Mouse (Mus musculus) cerebellum, postnatal 10 days (tissue): ENCODE measurements at regions not wholly inside any gene's neighbourhood (a gene's known extent, or its start where the extent isn't known, plus 50 kb on each side); places are given as distances from the start of the nearest gene placed in this dataset.
"Not testable (repeated sequence)": the region's sequence is repeated elsewhere in the genome, so short reads cannot be mapped to it uniquely, and the experiment has no call there.

Source experiments
- DNase-seq, 2 experiments: peaks; one replicate each; pipeline ENCODE4 v3.0.0; 2021; ENCODE audit warnings: mixed read lengths in 2 of 2

DNA sequence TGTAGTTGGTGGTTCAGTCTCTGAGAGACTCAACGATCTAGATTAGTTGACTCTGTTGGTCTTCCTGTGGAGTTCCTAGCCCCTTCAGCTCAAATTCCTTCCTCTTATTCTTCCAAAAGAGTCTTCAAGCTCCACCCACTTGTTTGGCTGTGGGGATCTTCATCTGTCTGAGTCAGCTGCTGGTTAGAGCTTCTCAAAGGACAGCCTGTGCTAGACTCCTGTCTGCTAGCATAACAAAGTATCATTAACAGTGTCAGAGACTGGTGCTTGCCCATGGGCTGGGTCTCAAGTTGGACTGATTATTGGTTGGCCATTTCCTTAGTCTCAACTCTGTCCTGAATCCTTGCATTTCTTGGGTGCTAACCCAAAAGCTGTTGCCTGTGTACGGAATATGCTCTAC is 429.7 kb upstream of the Dab2 start:
- no peak for DNase-seq

DNA sequence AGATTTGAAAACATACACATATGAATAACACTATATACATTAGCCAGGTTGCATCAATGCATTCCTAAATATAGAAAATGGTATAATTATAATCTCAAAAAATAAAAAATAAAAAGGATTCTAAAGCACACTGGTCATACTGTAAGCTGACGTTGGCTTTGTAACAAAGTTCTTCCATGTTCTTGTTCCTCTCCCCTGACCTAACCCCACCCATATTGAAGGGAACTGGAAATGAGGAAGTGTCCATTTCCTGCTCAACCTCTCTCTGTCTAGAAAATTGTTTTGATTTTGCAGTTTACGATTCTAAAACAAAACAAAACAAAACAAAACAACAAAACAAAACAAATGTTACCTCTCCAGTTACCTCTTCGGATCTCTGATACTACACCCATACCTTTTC is 427.5 kb upstream of the Dab2 start:
- DNase-seq = no peak

DNA sequence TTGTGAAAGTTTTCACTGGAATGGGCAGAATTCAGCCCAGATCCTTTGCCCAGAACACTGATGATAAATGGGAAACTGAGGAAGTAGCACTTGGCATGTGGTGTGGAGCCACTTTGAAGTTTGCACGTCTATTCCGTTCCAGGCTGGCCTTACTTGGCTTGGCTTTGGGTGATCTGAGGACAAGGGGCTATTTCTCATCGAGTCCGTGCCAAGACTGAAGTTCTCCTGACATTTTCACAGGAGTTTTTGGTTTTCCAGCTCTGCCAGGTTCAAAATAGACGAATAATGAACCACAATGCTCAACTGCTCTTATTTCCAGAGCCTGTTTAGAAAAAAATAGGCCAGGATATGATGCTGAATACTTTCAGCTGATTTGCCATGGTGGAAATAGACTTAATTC is 421.8 kb upstream of the Dab2 start:
- DNase-seq = no peak

DNA sequence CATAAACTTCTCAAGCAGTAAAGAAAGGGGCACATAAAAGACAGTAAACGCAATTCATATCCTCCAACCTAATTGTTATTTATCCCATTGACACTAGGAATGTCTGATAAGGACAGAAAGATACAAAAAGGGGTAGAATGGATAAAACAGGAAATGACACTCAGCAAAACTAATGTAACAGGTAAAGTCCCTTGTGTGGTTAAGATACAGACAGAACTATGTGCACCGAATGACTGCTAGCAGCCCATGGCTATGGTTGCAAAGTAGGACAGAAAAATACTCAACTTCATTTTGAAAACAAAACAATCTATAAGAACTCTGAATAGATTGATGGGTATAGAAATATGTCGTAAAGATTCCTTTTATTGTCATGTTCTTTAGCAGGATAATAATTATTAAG is 408.4 kb upstream of the Dab2 start:
- no peak for DNase-seq

DNA sequence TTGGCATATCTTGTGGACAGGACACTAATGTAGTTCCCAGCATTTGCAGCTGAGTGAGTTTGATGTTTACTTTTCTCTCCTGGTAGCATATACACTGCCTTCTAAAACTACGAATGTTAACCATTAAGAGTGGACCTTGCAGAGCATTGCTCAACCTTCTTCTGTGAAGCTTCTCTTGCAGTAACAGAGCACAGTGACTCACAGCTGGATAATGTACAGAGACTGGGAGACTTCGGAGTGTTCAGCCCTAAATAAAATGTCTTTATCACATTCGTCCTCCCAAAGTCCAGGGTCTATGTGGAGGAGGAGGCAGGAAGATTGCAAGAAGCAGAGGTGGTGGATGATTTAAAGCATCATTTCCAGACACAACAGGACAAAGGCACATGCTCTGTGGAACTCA is 407.6 kb upstream of the Dab2 start:
- no peak for DNase-seq

DNA sequence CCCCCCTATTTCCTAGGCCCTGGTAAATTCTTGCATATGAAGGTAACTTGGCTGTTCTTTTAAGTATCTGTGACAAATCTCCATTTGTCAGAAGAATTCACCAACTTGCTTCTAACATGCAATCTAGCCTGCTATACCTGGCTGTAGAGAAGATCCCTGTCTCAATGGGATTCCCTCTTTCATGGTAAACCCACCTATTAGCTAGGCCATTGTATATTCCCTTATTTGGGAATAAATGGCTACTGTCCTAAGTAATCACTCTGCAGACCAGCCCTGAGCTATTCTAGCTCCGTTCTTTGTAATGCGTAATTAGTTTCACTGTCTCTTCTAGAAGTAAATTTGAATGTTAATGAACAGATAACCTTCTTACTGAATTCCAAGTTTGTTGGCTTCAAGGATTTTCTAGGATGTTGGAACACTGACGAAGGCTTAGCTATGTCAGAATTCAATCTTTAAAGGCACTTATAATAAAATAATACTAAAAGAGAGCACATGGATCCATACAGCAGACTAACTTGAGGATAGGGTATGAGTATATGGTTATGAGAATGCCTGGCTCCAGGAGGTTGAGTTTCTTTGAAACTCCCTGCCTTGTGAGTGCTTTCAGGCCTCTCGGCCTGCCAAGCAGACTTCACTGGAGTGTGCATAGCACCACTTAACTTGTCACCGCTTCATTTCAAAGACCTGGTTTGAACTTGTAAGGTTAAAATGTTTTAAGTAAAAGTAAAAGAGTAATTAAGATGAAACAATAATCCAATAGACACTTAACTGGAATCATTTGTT is 403.7 kb upstream of the Dab2 start:
- not testable (repeated sequence) for DNase-seq

DNA sequence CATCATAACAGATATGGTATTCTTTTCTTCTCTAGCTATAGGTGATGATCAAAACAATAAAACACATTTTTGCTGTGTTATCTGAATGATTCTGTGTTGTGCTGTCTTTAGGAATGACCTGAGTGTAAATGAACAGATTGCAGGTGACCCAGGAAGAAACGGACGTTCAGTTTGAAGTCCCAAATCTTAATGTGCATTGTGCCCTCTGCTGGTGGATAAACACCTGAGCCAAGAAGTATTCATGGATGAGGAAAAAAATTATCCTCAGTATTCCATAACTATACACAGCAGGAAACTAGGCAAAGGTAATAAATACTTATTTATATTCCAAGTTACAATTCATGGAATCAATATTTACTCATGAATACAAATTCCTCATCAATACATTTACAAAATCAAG is 384.3 kb upstream of the Dab2 start:
- peak; percentile 66 to 73 for DNase-seq

DNA sequence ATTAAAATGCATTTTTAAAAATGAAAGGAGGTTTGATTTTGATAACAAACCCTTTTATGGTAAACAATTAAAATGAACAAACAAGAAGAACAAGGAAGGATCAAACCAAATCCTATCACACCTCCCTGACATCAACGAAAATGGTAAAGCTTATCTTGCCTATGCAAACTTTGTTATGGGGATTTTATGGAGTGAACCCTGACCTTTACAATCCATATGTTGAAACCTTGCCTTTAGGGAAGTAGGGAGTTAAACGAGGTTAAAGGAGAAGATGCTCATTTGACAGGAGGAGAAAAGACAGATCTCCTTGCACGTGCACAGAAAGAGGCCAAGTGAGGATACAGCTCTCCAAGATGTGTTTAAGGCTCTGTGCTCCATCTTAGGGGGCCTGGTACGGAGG is 379.5 kb upstream of the Dab2 start:
- DNase-seq = no peak

DNA sequence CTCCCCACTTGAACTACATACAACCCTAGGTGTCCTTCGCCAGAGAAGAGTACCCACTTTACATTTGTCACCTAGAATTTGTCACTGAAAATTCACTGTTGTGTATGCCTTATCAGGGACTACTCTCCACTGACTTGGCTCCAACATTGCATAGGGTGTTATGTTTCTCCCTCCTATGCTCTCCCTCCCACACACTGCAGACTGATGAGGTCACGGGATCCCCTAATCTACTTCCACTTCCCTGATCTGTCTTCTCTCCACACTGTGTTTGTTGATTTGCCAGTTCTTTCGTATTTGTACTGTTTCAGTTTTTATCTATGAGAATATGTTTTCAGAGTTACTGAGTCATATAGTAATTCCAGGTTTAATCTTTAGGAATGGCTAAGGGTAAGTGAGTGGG is 371.8 kb upstream of the Dab2 start:
- DNase-seq = no peak

DNA sequence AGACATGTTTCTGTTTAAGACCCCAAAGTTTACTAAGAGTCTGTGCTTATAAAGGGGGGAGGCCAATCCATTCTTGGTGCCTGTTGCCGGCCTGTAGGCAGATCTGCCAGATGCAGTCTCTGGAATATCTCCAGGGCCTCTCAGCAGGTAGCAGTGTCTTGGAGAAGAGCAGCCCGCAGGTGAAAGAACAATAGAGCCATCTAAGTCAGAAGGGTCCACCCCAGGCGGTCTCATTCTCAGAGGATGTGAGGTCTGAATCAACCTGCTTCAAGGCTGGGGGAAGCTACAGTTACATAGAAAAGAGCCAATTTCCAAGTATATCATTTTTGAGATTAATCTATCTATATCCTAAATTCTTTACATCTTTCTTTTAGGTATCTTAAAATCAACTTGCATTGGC is 366.0 kb upstream of the Dab2 start:
- peak; percentile 12 to 18 for DNase-seq

DNA sequence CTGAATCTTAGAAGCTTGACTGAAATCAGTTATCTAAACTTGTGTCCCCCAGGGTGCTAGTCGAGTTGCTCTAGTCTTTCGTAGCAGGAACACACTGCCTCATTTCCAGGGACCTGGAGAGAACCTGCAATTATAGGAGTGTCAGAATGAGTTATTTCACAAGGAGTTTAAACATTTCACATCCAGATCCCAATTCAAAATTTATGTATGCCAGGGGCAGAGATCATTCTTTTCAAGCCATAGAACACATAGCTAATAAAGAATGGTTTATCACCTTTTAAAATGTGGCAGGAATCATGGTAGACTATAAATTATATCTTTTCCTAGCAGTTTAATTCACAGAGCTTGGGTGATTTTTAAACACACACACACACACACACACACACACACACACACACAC is 358.6 kb upstream of the Dab2 start:
- DNase-seq = no peak

DNA sequence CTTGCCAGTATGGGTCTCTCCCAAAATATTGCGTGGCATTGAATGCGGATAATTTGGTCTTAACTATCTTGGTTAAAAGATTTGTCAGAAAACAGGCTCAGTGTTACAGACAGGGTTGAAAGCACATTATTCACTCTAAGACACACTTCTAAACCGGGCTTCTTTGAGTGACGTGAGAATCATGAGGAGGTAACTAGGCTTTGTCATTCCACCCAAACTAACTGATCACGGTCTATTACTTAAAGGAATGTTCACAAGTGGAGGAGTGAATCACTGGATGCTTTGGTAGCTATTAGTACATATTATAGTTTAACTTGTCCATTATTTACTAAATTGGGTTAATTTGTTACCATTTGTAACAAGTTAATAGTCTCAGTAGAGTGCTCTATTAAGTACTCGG is 352.9 kb upstream of the Dab2 start:
- no peak for DNase-seq

DNA sequence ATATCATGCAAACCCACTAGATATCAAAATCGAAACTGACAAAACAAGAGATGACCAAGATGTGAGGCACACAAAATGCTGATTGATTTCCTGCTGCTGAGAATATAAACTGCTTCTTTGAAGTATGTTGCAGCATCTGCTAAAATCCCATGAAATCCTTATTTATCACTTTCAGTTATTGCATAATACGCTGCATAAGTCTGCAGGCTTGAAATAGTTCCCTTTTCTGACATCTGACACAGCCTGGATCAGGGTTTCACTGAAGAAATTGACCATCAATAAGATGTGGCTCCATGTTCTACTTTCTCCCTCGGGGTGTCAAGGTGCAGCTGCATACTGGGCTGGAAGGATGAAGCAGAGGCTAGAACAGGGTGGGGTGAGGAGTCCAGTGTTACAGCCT is 348.7 kb upstream of the Dab2 start:
- no peak for DNase-seq

DNA sequence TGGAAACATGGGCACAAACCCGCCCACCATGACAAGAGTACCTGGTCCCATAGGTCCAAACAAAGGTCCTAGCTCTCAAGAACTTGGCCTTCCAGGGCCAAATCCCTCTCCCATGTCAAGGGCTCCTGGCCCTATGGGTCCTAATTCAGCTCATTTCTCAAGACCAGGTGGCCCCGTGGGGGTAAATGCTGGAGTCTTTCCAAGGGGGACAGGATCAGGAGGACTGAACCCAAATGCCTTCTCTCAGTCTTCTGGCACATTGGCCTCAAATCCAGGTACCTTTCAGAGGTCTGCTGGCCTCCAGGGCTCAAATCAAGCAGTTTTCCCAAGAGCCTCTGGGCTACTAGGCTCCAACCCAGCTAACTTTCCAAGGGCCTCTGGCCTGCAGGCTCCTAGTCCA is 347.9 kb upstream of the Dab2 start:
- peak in 1 of 2 experiments; percentile 3 for DNase-seq

DNA sequence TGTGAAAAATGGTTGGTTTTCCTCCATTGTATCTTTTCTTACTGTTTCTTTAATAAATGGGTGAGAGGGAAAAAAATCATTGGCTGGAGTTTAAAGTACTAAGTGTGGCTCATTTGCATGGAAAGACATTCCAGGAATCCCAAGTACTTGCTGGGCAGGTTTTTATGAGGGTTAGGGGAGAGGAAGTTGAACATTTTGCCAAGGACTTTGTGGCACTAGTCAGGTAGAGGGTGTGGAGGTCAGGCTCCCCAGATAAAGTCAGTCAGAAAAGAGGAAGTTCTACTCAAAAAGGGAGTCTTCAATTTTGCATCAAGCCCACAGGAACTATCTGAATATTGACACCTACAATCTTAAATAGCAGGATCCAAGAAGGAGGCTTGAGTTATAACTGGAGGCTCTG is 346.5 kb upstream of the Dab2 start:
- DNase-seq = no peak

DNA sequence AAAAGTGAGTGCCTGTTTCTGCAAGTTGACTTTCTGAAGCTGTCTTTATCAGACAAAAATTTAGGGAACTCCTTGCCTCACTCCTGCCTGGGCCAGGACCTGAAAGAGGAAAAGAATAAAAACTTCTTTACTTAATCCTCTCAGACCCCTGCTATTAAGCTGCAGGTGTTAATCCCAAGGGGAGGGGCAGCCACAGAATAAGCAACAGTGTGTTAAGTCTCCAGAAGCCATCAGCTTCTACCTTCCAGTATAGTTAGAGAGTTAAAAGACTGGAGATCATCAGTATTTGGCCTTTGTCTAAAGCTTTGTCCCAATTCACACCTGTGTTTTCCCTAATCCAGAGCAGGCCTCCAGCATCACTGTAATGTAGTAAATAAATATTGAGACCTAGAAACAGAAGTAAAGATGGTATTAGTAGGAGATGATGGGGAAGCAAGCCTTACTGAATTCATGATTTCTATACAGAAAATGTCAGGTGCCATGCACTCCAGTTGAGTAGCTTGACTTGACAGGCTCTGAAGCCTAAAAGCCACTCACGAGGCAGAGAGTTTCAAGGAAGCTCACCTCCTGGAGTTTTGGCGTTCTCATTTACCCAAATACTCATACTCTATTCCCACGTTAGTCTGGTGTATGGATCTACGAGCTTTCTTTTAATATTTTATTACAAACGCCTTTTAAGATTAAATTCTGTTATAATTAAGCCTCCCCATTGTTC is 308.1 kb upstream of the Dab2 start:
- no peak for DNase-seq

DNA sequence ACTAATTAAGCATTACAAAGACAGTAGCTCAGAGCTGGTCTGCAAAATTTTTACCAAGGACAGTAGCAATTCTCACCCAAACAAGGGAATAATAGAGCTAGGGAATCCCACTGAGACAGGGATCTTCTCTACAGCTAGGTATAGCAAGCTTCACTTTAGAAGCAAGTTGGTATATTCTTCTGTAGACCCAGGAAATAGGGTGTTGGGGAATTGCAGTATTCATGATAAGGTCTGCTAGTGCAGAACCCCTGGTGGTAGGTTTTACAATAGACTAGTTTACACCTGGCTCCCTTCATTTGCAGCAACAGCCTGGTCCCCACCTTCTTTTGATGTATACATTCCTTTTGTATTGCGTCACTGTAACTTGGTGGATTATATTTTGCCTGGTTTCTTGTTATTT is 307.4 kb upstream of the Dab2 start:
- DNase-seq = not testable (repeated sequence)

DNA sequence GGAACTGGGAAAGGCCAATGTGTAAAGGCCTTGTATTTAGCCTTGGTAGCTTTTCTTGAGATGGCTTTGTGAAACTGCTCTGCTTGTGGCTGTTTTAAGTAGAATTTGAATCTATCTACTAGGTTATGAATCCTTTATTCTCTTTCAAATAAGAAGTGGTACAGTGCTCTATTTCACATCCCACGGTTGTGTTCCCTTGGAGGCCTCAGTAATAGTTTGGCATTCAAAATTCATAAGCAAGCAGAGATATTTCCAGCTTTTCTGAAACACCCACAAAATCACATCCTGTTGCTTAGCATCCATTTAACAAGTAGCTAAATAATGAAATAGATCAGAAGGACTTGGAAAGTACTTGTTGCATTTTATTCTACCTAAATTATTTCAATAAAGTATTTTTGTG is 298.8 kb upstream of the Dab2 start:
- no peak for DNase-seq

DNA sequence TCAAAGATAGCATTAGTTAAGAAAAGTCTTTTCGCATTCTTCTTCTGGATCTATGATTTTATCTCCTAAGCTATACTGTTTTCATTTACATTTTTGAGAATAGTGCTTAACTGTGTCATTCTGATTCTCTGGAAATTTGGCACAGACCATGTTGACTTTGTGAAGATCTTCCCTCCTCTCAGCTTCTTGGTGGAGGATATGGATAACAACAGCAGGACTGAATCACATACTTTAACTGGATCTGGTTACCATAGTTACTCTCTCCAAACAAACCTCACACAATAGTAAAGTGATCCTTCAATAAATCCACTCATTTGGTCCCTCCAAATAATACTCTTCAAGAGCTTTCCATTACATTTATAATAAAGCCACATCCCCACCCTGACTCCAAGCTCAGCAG is 298.2 kb upstream of the Dab2 start:
- DNase-seq = no peak

DNA sequence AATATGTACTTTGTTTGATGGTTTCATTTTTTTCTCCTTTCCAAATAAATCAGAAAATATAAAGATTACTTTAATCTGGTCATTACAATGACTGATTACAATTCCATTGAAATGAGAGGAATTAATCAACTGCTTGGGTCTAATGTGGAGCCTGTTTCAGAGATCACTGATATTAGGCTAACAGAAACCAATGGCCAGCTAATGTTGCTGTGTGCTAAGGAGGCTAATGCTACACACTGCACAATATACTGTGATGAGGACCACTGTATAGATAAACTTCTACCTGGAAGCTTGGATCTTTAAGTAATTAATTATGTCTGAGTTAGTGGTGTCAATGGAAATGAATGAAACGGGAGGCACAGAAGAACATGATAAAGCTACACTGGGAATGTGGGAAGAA is 284.6 kb upstream of the Dab2 start:
- no peak for DNase-seq

DNA sequence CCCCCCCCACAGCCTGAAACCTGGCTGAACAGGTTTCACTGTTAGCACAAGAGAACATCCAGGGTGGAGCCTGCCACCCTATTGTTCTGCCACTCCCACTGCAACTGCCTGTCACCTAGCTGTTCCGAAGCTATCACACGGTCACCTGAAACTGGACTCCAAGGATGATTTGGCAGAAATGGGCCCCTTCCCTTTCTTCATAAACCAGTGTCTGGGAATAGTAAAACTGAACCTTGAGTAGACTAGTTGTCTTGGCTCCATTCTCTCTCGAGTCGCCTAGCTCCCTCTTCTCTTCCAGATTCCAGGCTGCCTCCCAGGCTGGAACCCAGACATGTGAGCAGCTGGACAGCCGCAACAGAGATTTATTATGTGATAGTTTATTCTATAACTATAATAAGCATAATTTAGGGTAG is 282.9 kb upstream of the Dab2 start:
- DNase-seq = no peak

DNA sequence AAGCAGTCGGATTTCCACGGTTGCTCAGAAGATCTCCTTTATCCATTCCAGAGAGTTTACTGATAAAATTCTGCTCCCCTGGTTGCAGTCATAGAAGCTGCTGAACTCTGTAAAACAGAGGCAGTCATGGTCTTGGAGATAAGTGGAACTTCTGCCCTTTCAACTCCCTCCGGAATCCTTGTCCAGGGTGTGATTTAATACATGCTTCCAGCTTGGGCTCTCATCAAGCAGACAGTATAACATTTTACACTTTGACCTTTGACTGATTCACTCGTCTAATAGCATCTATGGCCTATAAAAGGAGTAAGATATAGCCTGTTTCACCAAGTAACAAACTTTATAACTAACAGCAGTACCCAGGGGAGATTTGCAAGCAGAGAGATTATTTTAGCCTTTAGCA is 274.0 kb upstream of the Dab2 start:
- DNase-seq = no peak

DNA sequence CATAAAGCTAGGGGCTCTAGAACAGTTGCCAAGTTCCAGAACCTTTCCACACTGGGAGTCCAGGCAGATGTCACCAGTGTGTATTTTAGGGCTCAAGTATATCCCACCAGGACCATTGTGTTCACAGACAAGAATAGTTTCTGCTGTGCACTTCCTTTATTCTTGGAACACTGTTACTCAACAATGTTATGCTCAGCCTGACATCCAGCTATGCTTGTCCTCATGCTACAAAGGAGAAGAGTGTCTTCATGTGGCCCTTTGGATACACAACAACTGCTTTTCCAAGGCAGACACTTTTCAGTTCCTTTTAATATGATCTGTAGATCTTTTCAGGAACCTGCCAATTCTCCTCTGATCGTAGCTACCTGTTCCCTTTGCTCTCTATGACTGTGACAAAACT is 270.4 kb upstream of the Dab2 start:
- no peak for DNase-seq

DNA sequence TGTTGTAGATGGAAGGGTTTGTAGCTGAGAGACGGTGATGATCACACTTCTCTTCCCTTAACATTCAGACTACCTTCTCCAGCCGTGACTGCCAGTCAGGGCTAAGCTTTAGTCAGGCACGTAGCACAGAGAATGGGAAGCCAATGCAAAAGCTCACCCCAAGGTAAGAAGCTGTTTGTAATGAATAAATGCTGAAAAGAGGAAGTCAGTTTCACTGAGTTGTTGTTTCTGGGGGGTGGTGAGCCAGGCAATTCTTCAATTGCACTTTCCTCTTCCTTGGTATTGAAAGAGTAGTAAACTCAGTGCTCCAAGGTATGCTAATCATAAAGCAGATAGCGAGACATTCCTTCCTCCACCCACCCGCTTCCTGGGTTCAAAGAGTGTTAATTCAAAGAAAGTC is 269.2 kb upstream of the Dab2 start:
- DNase-seq = no peak

DNA sequence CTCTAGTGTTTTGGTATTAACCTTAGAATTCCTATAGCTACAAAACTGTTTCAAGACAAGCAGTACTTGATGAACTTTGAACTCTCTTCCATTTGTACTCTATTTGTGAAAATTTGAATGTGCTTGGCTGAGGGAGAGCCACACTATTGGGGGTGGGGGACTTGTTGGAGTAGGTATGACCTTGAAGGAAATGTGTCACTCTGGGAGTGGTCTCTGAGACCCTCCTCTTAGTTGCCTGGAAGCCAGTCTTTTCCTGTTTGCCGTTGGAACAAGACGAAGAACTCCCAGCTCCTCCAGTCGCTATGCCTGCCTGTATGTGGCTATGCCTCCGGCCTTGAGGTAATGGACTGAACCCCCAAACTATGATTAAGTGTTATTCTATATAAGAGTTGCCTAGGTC is 265.4 kb upstream of the Dab2 start:
- no peak for DNase-seq
